Comparison of ENCODE assay signal across 10 mouse cellular contexts in the genomic region with DNA sequence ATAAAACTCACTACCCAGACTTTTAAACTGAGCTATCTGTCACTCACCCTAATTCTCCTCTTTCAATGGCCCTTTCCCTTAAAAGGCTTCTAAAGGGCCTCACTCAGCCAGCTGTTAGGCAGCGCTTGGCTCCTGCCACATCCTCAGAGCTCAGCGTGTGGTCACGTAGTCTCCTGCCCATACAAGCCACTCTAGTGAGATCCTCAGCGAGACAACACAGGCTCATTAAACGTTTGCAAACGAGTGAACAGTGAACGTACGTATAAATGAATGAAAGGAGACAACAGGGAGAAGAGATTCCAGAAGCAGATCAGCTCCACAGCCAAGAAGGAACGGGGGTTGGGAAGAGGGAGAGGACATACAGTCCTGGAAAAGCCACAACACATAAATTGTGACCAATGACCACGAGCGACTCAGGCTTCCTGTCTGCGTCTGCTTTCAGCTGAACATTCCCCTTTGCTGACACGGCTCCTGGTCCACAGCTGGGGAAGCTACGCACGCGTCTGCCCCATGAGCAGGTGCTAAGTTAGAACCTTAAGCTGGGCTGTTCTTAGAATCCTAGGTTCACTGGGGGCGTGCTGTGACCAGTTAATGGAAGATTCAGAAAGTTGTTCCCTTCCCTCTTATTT. TPM values are rescaled to one million over a fixed set of nuclear protein-coding genes. Genes with fewer than 3 reads are reported as not detected.
DNase-seq lines count a peak whose midpoint lies in the region; ATAC-seq and TF ChIP-seq lines count a peak whose summit lies in the region.
"Had no signal": no experiment of that assay in that cellular context is flagged by ENCODE, and none has a peak within 500 bp of the region (broad histone marks: within the 10 kb centered on the region; RNA-seq: fewer than 3 reads in every experiment).

No protein-coding gene starts in this region.

- H3K4me2 ChIP-seq in lung, embryonic 16.5 days (ENCODE audit: low read depth, low read length), result no peak overlapping the region
- H3K4me2 ChIP-seq in forebrain, embryonic 12.5 days, result 0 out of 2 replicates have a peak overlapping the region, but pooled peaks have one; percentile 15
- H3K4me2 ChIP-seq in kidney, postnatal 0 days (ENCODE audit: low read length), result peak overlapping the region; percentile 23; the same call in 1 of the 2 replicates
- H3K4me2 ChIP-seq in stomach, embryonic 15.5 days, result no peak overlapping the region

- DNase-seq in lung, postnatal 25 days (ENCODE audit: low spot score), result no peak
- DNase-seq in kidney, postnatal 0 days (ENCODE audit: low spot score), result peak; percentile 81
- no peak for DNase-seq in right cerebral cortex, postnatal 14 days
- DNase-seq in adrenal gland, adult (ENCODE audit: inconsistent age in 2 of 2, low spot score in 1 of 2), result no peak
- no peak for DNase-seq in left cerebral cortex, postnatal 25 days (ENCODE audit: low spot score in 2 of 2)
- DNase-seq: cerebellum, adult 18-20 months; thymus, postnatal 4 days had no signal

- H3K27ac ChIP-seq in lung, embryonic 16.5 days (ENCODE audit: low read length), result peak overlapping the region; percentile 6; the same call in 1 of the 2 replicates
- peak overlapping the region; percentile 68 for H3K27ac ChIP-seq in forebrain, embryonic 12.5 days
- H3K27ac ChIP-seq in kidney, postnatal 0 days, result peak overlapping the region; percentile 57; the same call in 1 of the 2 replicates
- H3K27ac ChIP-seq in stomach, embryonic 15.5 days, result peak overlapping the region; percentile 27; the same call in 1 of the 2 replicates

- no peaks in the 10 kb centered on the region for H3K36me3 ChIP-seq in lung, embryonic 16.5 days (ENCODE audit: control insufficient read depth, insufficient read depth, low read length)
- H3K36me3 ChIP-seq in forebrain, embryonic 12.5 days (replicated peaks), result no peaks in the 10 kb centered on the region
- no peaks in the 10 kb centered on the region for H3K36me3 ChIP-seq in kidney, postnatal 0 days (ENCODE audit: insufficient read depth, low read length)
- no peaks in the 10 kb centered on the region for H3K36me3 ChIP-seq in stomach, embryonic 15.5 days

- H3K27me3 ChIP-seq in lung, embryonic 16.5 days (ENCODE audit: control insufficient read depth, insufficient read depth, low read depth, low read length), result no peaks in the 10 kb centered on the region
- no peaks in the 10 kb centered on the region for H3K27me3 ChIP-seq in forebrain, embryonic 12.5 days
- H3K27me3 ChIP-seq in kidney, postnatal 0 days (ENCODE audit: insufficient read depth, low read length), result no peaks in the 10 kb centered on the region
- H3K27me3 ChIP-seq in stomach, embryonic 15.5 days (replicated peaks), result no peaks in the 10 kb centered on the region

- H3K9me3 ChIP-seq in lung, embryonic 16.5 days (ENCODE audit: control insufficient read depth, low read length), result no peaks in the 10 kb centered on the region
- H3K9me3 ChIP-seq in forebrain, embryonic 12.5 days, result no peaks in the 10 kb centered on the region
- no peaks in the 10 kb centered on the region for H3K9me3 ChIP-seq in kidney, postnatal 0 days (replicated peaks; ENCODE audit: low read length)
- H3K9me3 ChIP-seq in stomach, embryonic 15.5 days, result no peaks in the 10 kb centered on the region

- no peak overlapping the region for H3K4me3 ChIP-seq in lung, embryonic 16.5 days (ENCODE audit: low read length)
- no peak overlapping the region for H3K4me3 ChIP-seq in forebrain, embryonic 12.5 days (replicated peaks)
- H3K4me3 ChIP-seq in kidney, postnatal 0 days (replicated peaks; ENCODE audit: low read depth, low read length), result no peak overlapping the region
- no peak overlapping the region for H3K4me3 ChIP-seq in stomach, embryonic 15.5 days (replicated peaks)

- WGBS in lung, embryonic 16.5 days, result 21% methylated on average over 17 of the region's 17 CpGs
- 8% methylated on average over 17 of the region's 17 CpGs for WGBS in forebrain, embryonic 12.5 days
- WGBS in kidney, postnatal 0 days, result 19% methylated on average over 17 of the region's 17 CpGs
- WGBS in stomach, embryonic 15.5 days, result 24% methylated on average over 17 of the region's 17 CpGs

- peaks cover 20% of the 10 kb centered on the region for H3K4me1 ChIP-seq in lung, embryonic 16.5 days (replicated peaks; ENCODE audit: control insufficient read depth, insufficient read depth, low read length)
- peaks cover 64% of the 10 kb centered on the region for H3K4me1 ChIP-seq in forebrain, embryonic 12.5 days
- peaks cover 25% of the 10 kb centered on the region for H3K4me1 ChIP-seq in kidney, postnatal 0 days (replicated peaks; ENCODE audit: insufficient read depth, low read length)
- H3K4me1 ChIP-seq in stomach, embryonic 15.5 days, result peaks cover 16% of the 10 kb centered on the region

- H3K9ac ChIP-seq in lung, embryonic 16.5 days (ENCODE audit: low read length), result no peak overlapping the region
- no peak overlapping the region; the same call in 1 of the 2 replicates for H3K9ac ChIP-seq in forebrain, embryonic 12.5 days
- H3K9ac ChIP-seq in kidney, postnatal 0 days (ENCODE audit: low read depth, low read length), result no peak overlapping the region
- H3K9ac ChIP-seq in stomach, embryonic 15.5 days, result no peak overlapping the region

- TF ChIP-seq CTCF in kidney, postnatal 0 days (IDR thresholded peaks at IDR 0.05; ENCODE audit: low read depth), result no peak

- intact Hi-C loops in left cerebral cortex, postnatal 25 days (cut with DNase I), result no loop called here

- ATAC-seq in lung, embryonic 16.5 days (ENCODE audit: low read depth), result peak; percentile 75
- ATAC-seq in forebrain, embryonic 12.5 days (ENCODE audit: low FRiP score), result no peak
- ATAC-seq in kidney, postnatal 0 days (replicated peaks; ENCODE audit: low FRiP score, low read depth), result 0 out of 2 replicates have a peak, but pooled peaks have one; percentile 12
- no peak for ATAC-seq in stomach, embryonic 15.5 days (ENCODE audit: insufficient read depth, low FRiP score, low read depth)

RNA-seq across cellular contexts. Expression of gene Nav1, which starts 52.3 kb away (rescaled TPM):
- 10.8 and 11.5 TPM in 2 replicates for polyA plus RNA-seq in lung, embryonic 16.5 days (2015; fragmentation: Nextera tagmentation; extraction: Ambion mirVana)
- 32.4 and 37.9 TPM in 2 replicates for polyA plus RNA-seq in forebrain, embryonic 12.5 days (2016; fragmentation: Nextera tagmentation; extraction: Ambion mirVana)
- polyA plus RNA-seq in kidney, postnatal 0 days (2015; fragmentation: Nextera tagmentation; extraction: Ambion mirVana), result 9.1 and 9.3 TPM in 2 replicates
- 11.0 and 14.5 TPM in 2 replicates for polyA plus RNA-seq in stomach, embryonic 15.5 days (2015; fragmentation: Nextera tagmentation; extraction: Ambion mirVana)
- 10 to 100 TPM; 70.1 to 71.4 TPM for total RNA-seq in left cerebral cortex, postnatal 25 days (2021)

Comparison
In these comparisons a context has a peak if more than half of its experiments do, and no peak if none do; other contexts are left out.
1. ATAC-seq: peak in lung, embryonic 16.5 days (single experiment) and kidney, postnatal 0 days (single experiment); none in forebrain, embryonic 12.5 days (single experiment) and stomach, embryonic 15.5 days (single experiment).
2. H3K27ac ChIP-seq: peak in every context shown above with its lines; median percentile 68 in forebrain, embryonic 12.5 days; 57 in kidney, postnatal 0 days; 27 in stomach, embryonic 15.5 days; 6 in lung, embryonic 16.5 days.
3. H3K4me2 ChIP-seq: peak in forebrain, embryonic 12.5 days (single experiment) and kidney, postnatal 0 days (single experiment); none in lung, embryonic 16.5 days (single experiment) and stomach, embryonic 15.5 days (single experiment).